Mouse (Mus musculus): ENCODE data around the gene Trf.

DNA sequence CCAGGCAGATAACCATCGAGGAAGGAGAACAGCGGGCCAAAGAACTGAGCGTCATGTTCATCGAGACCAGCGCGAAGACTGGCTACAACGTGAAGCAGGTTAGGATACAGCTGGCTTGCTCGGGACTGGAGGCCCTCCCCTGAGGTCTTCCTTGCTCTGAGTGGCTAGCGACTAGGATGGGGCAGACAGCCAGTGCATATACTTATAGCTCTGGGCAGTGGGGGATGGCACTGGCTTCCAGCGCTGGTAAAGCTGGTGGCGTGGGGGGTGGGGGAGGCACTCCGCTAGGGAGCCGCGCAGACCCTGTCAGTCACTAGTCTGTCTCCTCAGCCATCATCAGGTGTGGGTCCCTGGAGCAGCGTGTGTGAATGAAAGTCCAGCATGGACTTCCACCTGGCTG is 66.4 kb downstream of the Trf start:
- TF ChIP-seq CTCF (IDR thresholded peaks at IDR 0.05; ENCODE audit: low read depth): no peak
- TF ChIP-seq EP300 (IDR thresholded peaks at IDR 0.05; ENCODE audit: low read depth): no peak
